Comparison of ENCODE assay signal across 20 mouse cellular contexts in genomic region chr5:115954549-115954948, GRCm38 (mm10).
DNase-seq lines count a peak whose midpoint lies in the region; ATAC-seq and TF ChIP-seq lines count a peak whose summit lies in the region.
"Had no signal": no experiment of that assay in that cellular context is flagged by ENCODE, and none has a peak within 500 bp of the region (broad histone marks: within the 10 kb centered on the region; RNA-seq: fewer than 3 reads in every experiment).

No protein-coding gene starts in this region.

- no peaks in the 10 kb centered on the region for H3K27me3 ChIP-seq in forebrain, embryonic 16.5 days (replicated peaks; ENCODE audit: control insufficient read depth, insufficient read depth, low read length)
- H3K27me3 ChIP-seq: forebrain, embryonic 13.5 days; heart, embryonic 13.5 days; hindbrain, embryonic 12.5 days had no signal

- peak overlapping the region; percentile 91 for H3K27ac ChIP-seq in left cerebral cortex, adult 2 months
- peak overlapping the region; percentile 33; the same call in 1 of the 2 replicates for H3K27ac ChIP-seq in cortical plate, adult 2 months (ENCODE audit: insufficient read depth, low read length)
- H3K27ac ChIP-seq in forebrain, embryonic 16.5 days (ENCODE audit: low read length) = no peak overlapping the region
- H3K27ac ChIP-seq: embryonic facial prominence, embryonic 10.5 days; forebrain, embryonic 13.5 days; gastrocnemius, adult 2 months; heart, embryonic 13.5 days; hindbrain, embryonic 12.5 days had no signal

- 0 out of 2 replicates have a peak, but pooled peaks cover 3% of the 10 kb centered on the region for H3K4me1 ChIP-seq in cortical plate, adult 2 months (ENCODE audit: control insufficient read depth, insufficient read depth, low read length)
- H3K4me1 ChIP-seq in forebrain, embryonic 16.5 days (replicated peaks; ENCODE audit: control insufficient read depth, insufficient read depth, low read length) = no peaks in the 10 kb centered on the region
- H3K4me1 ChIP-seq: embryonic facial prominence, embryonic 10.5 days; forebrain, embryonic 13.5 days; heart, embryonic 13.5 days; hindbrain, embryonic 12.5 days had no signal

- WGBS in forebrain, embryonic 16.5 days = 94% methylated on average over 14 of the region's 14 CpGs

- no peak for ATAC-seq in forebrain, embryonic 16.5 days
- ATAC-seq: forebrain, embryonic 13.5 days; hindbrain, embryonic 16.5 days; inflammation-experienced regulatory T-cells, adult 6 months had no signal

- H3K4me2 ChIP-seq in forebrain, embryonic 16.5 days (ENCODE audit: low read length) = no peak overlapping the region
- H3K4me2 ChIP-seq: forebrain, embryonic 13.5 days; heart, embryonic 13.5 days; hindbrain, embryonic 12.5 days had no signal

- no peak for TF ChIP-seq CTCF in left cerebral cortex, adult 2 months (IDR thresholded peaks at IDR 0.05)
- no peak for TF ChIP-seq CTCF in cortical plate, adult 2 months (IDR thresholded peaks at IDR 0.05; ENCODE audit: extremely low read depth, insufficient read depth, low read length)

- no peak for DNase-seq in left cerebral cortex, adult 2 months (ENCODE audit: extremely low spot score in 1 of 2, low spot score in 2 of 2)
- DNase-seq in left cerebral cortex, adult 8-10 months (ENCODE audit: low spot score in 2 of 2) = no peak
- DNase-seq in adrenal gland, adult 18-20 months (ENCODE audit: low spot score in 2 of 2) = peak; percentile 43 to 64
- peak; percentile 86 for DNase-seq in adrenal gland, postnatal 14 days
- DNase-seq in heart, adult 11 months = no peak
- DNase-seq in layer of hippocampus, postnatal 14 days (ENCODE audit: low spot score in 2 of 2) = no peak
- DNase-seq: cerebellum, adult 11-12 months; cerebellum, adult 9-10 months; cerebellum, postnatal 36 days; gastrocnemius, adult 2 months; gastrocnemius, postnatal 25 days; heart, postnatal 4 days had no signal

- H3K36me3 ChIP-seq in forebrain, embryonic 16.5 days (ENCODE audit: control insufficient read depth, insufficient read depth) = peaks cover 11% of the 10 kb centered on the region

- no peak overlapping the region for H3K4me3 ChIP-seq in left cerebral cortex, adult 2 months
- no peak overlapping the region for H3K4me3 ChIP-seq in cortical plate, adult 2 months (ENCODE audit: insufficient read depth, low read length)
- H3K4me3 ChIP-seq in forebrain, embryonic 16.5 days (replicated peaks; ENCODE audit: low read length) = no peak overlapping the region
- H3K4me3 ChIP-seq: embryonic facial prominence, embryonic 10.5 days; forebrain, embryonic 13.5 days; gastrocnemius, adult 2 months; heart, embryonic 13.5 days; hindbrain, embryonic 12.5 days had no signal

- TF ChIP-seq POLR2A in cortical plate, adult 2 months (IDR thresholded peaks at IDR 0.05; ENCODE audit: extremely low read depth, insufficient read depth, low read length) = no peak

- no peaks in the 10 kb centered on the region for H3K9me3 ChIP-seq in forebrain, embryonic 16.5 days (ENCODE audit: control insufficient read depth, low read length)
- H3K9me3 ChIP-seq: heart, embryonic 13.5 days had no signal

- H3K9ac ChIP-seq in forebrain, embryonic 16.5 days (replicated peaks; ENCODE audit: low read depth, low read length) = no peak overlapping the region
- H3K9ac ChIP-seq: forebrain, embryonic 13.5 days; heart, embryonic 13.5 days; hindbrain, embryonic 12.5 days had no signal

- intact Hi-C loops in left cerebral cortex, adult 2 months (cut with DNase I) = no loop called here

Comparison
In these comparisons a context has a peak if more than half of its experiments do, and no peak if none do; other contexts are left out.
1. DNase-seq: peak in adrenal gland, adult 18-20 months (2 of 2) and adrenal gland, postnatal 14 days (single experiment); none in left cerebral cortex, adult 2 months (0 of 2), left cerebral cortex, adult 8-10 months (0 of 2), heart, adult 11 months (single experiment) and layer of hippocampus, postnatal 14 days (0 of 2).